Mouse (Mus musculus) ZHBTc4 (cell line): Measurements from ENCODE around the gene Car3.

Experiments
- DNase-seq: peaks from one replicate; pipeline ENCODE4 v3.0.0-alpha.2; 2011; ENCODE audit warnings: low read depth, low spot score

Gene Car3

GRCm38 (mm10) chr3:14911992-14912582, 48.8 kb downstream of the Car3 start:
- no peak for DNase-seq

- no peak for DNase-seq
Measured at GRCm38 (mm10) chr3:14913774-14914173, 50.5 kb downstream of the Car3 start.

GRCm38 (mm10) chr3:14915355-14915754, 52.0 kb downstream of the Car3 start:
- no peak for DNase-seq

DNA sequence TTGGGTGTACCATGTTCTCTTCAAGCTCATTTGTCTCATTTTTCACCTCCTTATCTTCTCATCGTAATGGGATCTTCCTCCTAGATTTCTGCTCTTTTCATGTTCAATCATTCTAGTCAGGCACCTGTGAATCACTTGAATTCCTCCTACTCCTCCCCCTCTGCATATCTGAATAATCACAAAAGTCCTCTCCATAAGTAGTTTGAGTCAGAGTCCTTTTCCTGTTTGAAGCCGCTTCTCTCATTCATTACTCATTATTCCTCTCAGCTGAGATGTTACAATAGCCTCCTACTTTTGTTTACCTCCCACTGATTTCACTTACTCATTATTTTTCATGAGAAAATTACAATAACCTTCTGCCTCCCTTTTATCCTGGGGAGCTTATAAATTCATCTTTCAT, 53.9 kb downstream of the Car3 start:
- no peak for DNase-seq
